Mouse (Mus musculus) lung, adult 2 months (tissue): ENCODE measurements around the gene Rnf220.

ENCODE experiments used
- CTCF ChIP-seq: fragments of 200-500 bp; IDR thresholded peaks from 2 replicates; pipeline ENCODE4 v1.5.1; 2011; ENCODE audit warnings: mild to moderate bottlenecking, low read length, control low read depth; ENCODE audit not compliant: insufficient read depth
- POLR2A ChIP-seq: fragments of 200-500 bp; IDR thresholded peaks from 2 replicates; pipeline ENCODE4 v1.6.1; 2011; ENCODE audit warnings: low read depth, mild to moderate bottlenecking, control low read depth, low read length, borderline replicate concordance; ENCODE audit errors: extremely low read depth

GRCm38 (mm10) chr4:117405211-117405610 lies 91.6 kb downstream of the Rnf220 start:
- TF ChIP-seq CTCF (no peak), POLR2A (no peak)
